Mouse (Mus musculus): Measurements from ENCODE around the gene Rnf43. TPM values are rescaled to one million over a fixed set of nuclear protein-coding genes. Genes with fewer than 3 reads are reported as not detected.

Rnf43 gene
- 3.2 and 4.2 TPM in 2 replicates for polyA plus RNA-seq (2015; fragmentation: Nextera tagmentation; extraction: Ambion mirVana)

DNA sequence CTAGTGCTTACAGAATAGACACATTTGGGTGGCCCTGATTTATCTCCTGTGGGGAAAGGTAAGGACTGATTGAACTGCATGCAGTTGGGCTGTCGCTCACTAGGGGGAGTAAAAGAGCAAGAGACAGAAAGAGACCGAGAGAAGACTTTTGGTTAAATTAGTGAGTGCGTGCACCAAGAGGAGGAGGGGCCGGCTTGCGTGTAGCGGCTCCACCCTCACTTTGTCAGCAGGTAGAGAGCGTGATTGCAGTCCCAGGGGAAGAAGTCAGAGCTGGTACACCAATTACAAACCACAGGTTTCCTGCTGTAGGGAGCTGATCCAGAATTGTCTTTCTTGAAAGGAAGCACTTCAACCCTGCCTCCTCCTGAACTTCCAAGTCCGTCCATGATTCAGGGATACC lies at the start of gene Rnf43:
Gene Rnf43, plus strand, starts transcription at position 316 of the 400 bp plus-strand sequence.
- peak within 1 kb of the TSS; percentile 75 for H3K4me2 ChIP-seq (replicated peaks)
- H3K9me3 ChIP-seq: no peaks in the 10 kb centered on the region
- peak within 1 kb of the TSS; percentile 55 for H3K9ac ChIP-seq
- peaks cover 7% of the 10 kb centered on the region for H3K4me1 ChIP-seq
- ATAC-seq (ENCODE audit: low FRiP score, low read depth): peak; percentile 54; the same call in 1 of the 2 replicates
- peak within 1 kb of the TSS; percentile 46 for H3K4me3 ChIP-seq
- no peak within 1 kb of the TSS for H3K27ac ChIP-seq
- WGBS: 0% methylated on average over 8 of the region's 8 CpGs
- H3K27me3 ChIP-seq: peaks cover 14% of the 10 kb centered on the region
- H3K36me3 ChIP-seq: no peaks in the 10 kb centered on the region

GRCm38 (mm10) chr11:87613972-87614371 lies 48.5 kb upstream of the Rnf43 start:
- H3K4me1 ChIP-seq: no peaks in the 10 kb centered on the region
- H3K4me3 ChIP-seq: no peak overlapping the region
- H3K4me2 ChIP-seq (replicated peaks): no peak overlapping the region
- no peak for ATAC-seq (ENCODE audit: low FRiP score, low read depth)
- H3K27ac ChIP-seq: no peak overlapping the region
- H3K9ac ChIP-seq: no peak overlapping the region
- H3K27me3 ChIP-seq: no peaks in the 10 kb centered on the region
- peaks cover 10% of the 10 kb centered on the region; the same call in 1 of the 2 replicates for H3K9me3 ChIP-seq
- H3K36me3 ChIP-seq: peaks cover 95% of the 10 kb centered on the region
- 93% methylated on average over 7 of the region's 7 CpGs for WGBS

GRCm38 (mm10) chr11:87615551-87615950 lies 47.0 kb upstream of the Rnf43 start:
- ATAC-seq (ENCODE audit: low FRiP score, low read depth): no peak
- Histone ChIP-seq H3K9me3 (peaks cover 10% of the 10 kb centered on the region; the same call in 1 of the 2 replicates), H3K4me3 (no peak overlapping the region), H3K4me2 (replicated peaks) (no peak overlapping the region), H3K4me1 (no peaks in the 10 kb centered on the region), H3K36me3 (peaks cover 85% of the 10 kb centered on the region), H3K27me3 (no peaks in the 10 kb centered on the region), H3K9ac (no peak overlapping the region), H3K27ac (no peak overlapping the region)
- WGBS: 92% methylated on average over 5 of the region's 5 CpGs

DNA sequence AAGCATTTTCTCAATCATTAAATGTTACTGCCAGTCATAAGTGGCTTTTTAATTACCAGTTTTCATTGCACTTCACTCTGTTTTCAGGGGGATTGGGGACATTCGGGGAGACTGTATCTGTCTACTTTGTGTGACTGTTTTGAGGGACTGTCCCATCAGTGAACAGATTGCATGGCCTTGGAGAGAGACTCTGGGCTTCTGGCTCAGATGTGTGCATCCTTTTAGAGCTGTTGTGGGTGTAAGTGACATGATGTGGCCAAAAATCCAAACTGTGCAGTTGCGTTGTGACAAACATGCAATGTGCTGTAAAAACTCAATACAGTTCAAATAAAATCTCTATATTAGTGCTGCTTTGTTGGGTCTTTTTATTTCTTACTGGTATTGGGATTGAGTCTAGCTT lies 46.6 kb upstream of the Rnf43 start:
- no peak overlapping the region for H3K4me2 ChIP-seq (replicated peaks)
- H3K36me3 ChIP-seq: peaks cover 81% of the 10 kb centered on the region
- H3K9ac ChIP-seq: no peak overlapping the region
- H3K9me3 ChIP-seq: peaks cover 10% of the 10 kb centered on the region; the same call in 1 of the 2 replicates
- no peak overlapping the region for H3K4me3 ChIP-seq
- 92% methylated on average over 2 of the region's 2 CpGs for WGBS
- H3K27me3 ChIP-seq: no peaks in the 10 kb centered on the region
- no peak overlapping the region for H3K27ac ChIP-seq
- ATAC-seq (ENCODE audit: low FRiP score, low read depth): no peak
- no peaks in the 10 kb centered on the region for H3K4me1 ChIP-seq

- Histone ChIP-seq H3K9me3 (peaks cover 10% of the 10 kb centered on the region; the same call in 1 of the 2 replicates), H3K27ac (no peak within 1 kb of the TSS), H3K27me3 (no peaks in the 10 kb centered on the region), H3K9ac (no peak within 1 kb of the TSS), H3K4me1 (no peaks in the 10 kb centered on the region), H3K4me2 (replicated peaks) (no peak within 1 kb of the TSS), H3K36me3 (peaks cover 74% of the 10 kb centered on the region), H3K4me3 (no peak within 1 kb of the TSS)
- 86% methylated on average over 67 of the region's 69 CpGs for WGBS
- no peak for ATAC-seq (ENCODE audit: low FRiP score, low read depth)
Observed at GRCm38 (mm10) chr11:87616790-87617474, 45.6 kb upstream of the Rnf43 start, which contains the start of gene Hsf5. Gene Hsf5 (plus strand): TSS chr11:87617164.

GRCm38 (mm10) chr11:87617606-87618005 lies 44.9 kb upstream of the Rnf43 start:
- Histone ChIP-seq H3K27ac (no peak overlapping the region), H3K4me2 (replicated peaks) (no peak overlapping the region), H3K9me3 (peaks cover 10% of the 10 kb centered on the region; the same call in 1 of the 2 replicates), H3K4me1 (no peaks in the 10 kb centered on the region), H3K4me3 (no peak overlapping the region), H3K9ac (no peak overlapping the region), H3K36me3 (peaks cover 70% of the 10 kb centered on the region), H3K27me3 (no peaks in the 10 kb centered on the region)
- ATAC-seq (ENCODE audit: low FRiP score, low read depth): no peak
- WGBS: 94% methylated on average over 32 of the region's 32 CpGs

DNA sequence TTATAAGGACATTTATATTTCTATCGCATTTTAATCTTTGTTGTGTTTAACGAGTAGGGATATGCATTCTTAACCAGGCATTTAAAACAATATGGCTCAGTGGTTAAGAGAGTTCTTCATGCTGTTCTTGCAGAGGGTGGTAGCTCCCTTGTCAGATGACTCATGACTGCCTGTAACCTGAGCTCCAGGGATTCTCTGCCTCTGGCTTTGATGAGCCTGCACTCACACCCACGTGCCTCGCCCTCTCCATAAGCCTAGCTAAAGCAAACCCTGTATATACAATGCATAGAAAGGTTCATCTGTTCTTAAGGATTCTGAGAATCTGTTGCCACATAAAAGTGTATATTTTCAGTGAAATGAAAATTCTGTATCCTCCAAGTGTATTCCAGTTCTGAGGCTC lies 39.4 kb upstream of the Rnf43 start:
- Histone ChIP-seq H3K4me2 (replicated peaks) (no peak overlapping the region), H3K36me3 (peaks cover 35% of the 10 kb centered on the region), H3K27me3 (no peaks in the 10 kb centered on the region), H3K27ac (no peak overlapping the region), H3K9me3 (no peaks in the 10 kb centered on the region), H3K4me3 (no peak overlapping the region), H3K9ac (no peak overlapping the region), H3K4me1 (no peaks in the 10 kb centered on the region)
- ATAC-seq (ENCODE audit: low FRiP score, low read depth): no peak
- 58% methylated on average over 4 of the region's 4 CpGs for WGBS

- Histone ChIP-seq H3K4me1 (0 out of 2 replicates have a peak, but pooled peaks cover 4% of the 10 kb centered on the region), H3K9me3 (no peaks in the 10 kb centered on the region), H3K27me3 (no peaks in the 10 kb centered on the region), H3K4me2 (replicated peaks) (no peak overlapping the region), H3K4me3 (no peak overlapping the region), H3K27ac (no peak overlapping the region), H3K36me3 (no peaks in the 10 kb centered on the region; the same call in 1 of the 2 replicates), H3K9ac (no peak overlapping the region)
- ATAC-seq (ENCODE audit: low FRiP score, low read depth): no peak
- WGBS: 36% methylated on average over 10 of the region's 10 CpGs
Observed at GRCm38 (mm10) chr11:87629859-87630258, 32.7 kb upstream of the Rnf43 start.

GRCm38 (mm10) chr11:87638793-87639192 lies 23.7 kb upstream of the Rnf43 start:
- ATAC-seq (ENCODE audit: low FRiP score, low read depth): no peak
- 19% methylated on average over 2 of the region's 2 CpGs for WGBS
- peak overlapping the region; percentile 76 for H3K9ac ChIP-seq
- H3K4me3 ChIP-seq: peak overlapping the region; percentile 52
- peaks cover 4% of the 10 kb centered on the region; the same call in 1 of the 2 replicates for H3K36me3 ChIP-seq
- no peaks in the 10 kb centered on the region for H3K9me3 ChIP-seq
- peak overlapping the region; percentile 72 for H3K4me2 ChIP-seq (replicated peaks)
- H3K27ac ChIP-seq: 0 out of 2 replicates have a peak overlapping the region, but pooled peaks have one; percentile 22
- no peaks in the 10 kb centered on the region for H3K4me1 ChIP-seq
- no peaks in the 10 kb centered on the region for H3K27me3 ChIP-seq

- Histone ChIP-seq H3K4me2 (replicated peaks) (peak overlapping the region; percentile 72), H3K9ac (peak overlapping the region; percentile 76), H3K27me3 (no peaks in the 10 kb centered on the region), H3K4me3 (peak overlapping the region; percentile 52), H3K9me3 (no peaks in the 10 kb centered on the region), H3K4me1 (no peaks in the 10 kb centered on the region), H3K36me3 (peaks cover 4% of the 10 kb centered on the region; the same call in 1 of the 2 replicates), H3K27ac (0 out of 2 replicates have a peak overlapping the region, but pooled peaks have one; percentile 22)
- peak; percentile 78; the same call in 1 of the 2 replicates for ATAC-seq (ENCODE audit: low FRiP score, low read depth)
- WGBS: 2% methylated on average over 29 of the region's 29 CpGs
Observed at GRCm38 (mm10) chr11:87639206-87639605, 23.3 kb upstream of the Rnf43 start.

DNA sequence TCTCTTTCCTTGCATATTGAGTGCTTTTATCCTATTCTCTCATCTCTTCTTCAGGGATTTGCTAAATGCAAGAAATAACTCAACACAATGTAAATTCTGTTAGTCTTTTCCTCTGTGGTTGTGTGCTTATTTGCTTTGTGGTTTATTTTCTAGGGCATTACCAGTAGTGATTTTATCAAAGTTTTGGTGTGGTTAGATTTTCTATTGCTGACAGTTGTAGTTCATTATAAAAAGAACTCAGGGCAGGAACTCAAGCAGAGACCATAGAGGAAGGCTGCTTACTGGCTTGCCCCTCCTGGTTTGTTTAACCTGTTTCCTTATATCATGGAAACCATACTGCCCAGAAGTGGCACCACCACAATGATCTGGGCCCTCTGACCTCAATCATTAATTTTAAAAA lies 19.7 kb upstream of the Rnf43 start:
- Histone ChIP-seq H3K9me3 (no peaks in the 10 kb centered on the region), H3K4me3 (no peak overlapping the region), H3K9ac (no peak overlapping the region), H3K27ac (no peak overlapping the region), H3K36me3 (no peaks in the 10 kb centered on the region), H3K4me2 (replicated peaks) (no peak overlapping the region), H3K4me1 (no peaks in the 10 kb centered on the region), H3K27me3 (no peaks in the 10 kb centered on the region)
- no peak for ATAC-seq (ENCODE audit: low FRiP score, low read depth)

- Histone ChIP-seq H3K27ac (no peak overlapping the region), H3K4me3 (no peak overlapping the region), H3K27me3 (no peaks in the 10 kb centered on the region), H3K4me1 (no peaks in the 10 kb centered on the region), H3K9ac (no peak overlapping the region), H3K4me2 (replicated peaks) (no peak overlapping the region), H3K9me3 (no peaks in the 10 kb centered on the region), H3K36me3 (no peaks in the 10 kb centered on the region)
- ATAC-seq (ENCODE audit: low FRiP score, low read depth): no peak
- WGBS: 78% methylated on average over 5 of the region's 5 CpGs
Observed at GRCm38 (mm10) chr11:87654693-87655092, 7.8 kb upstream of the Rnf43 start.

Data from limb, embryonic 13.5 days (tissue).